Mouse (Mus musculus) MEL (cell line): ENCODE measurements around the gene Hipk3. TPM values are rescaled to one million over a fixed set of nuclear protein-coding genes. Genes with fewer than 3 reads are reported as not detected.
A peak's percentile ranks its signal among the peaks of the same experiment; 100 is the strongest.

Source experiments
- DNase-seq: peaks from one replicate; pipeline ENCODE4 v3.0.0; 2011; ENCODE audit warnings: low read depth, low spot score
- H3K27ac ChIP-seq: 2 replicates; pipeline ENCODE4 v1.5.1; 2012; ENCODE audit warnings: low read depth, mild to moderate bottlenecking, control low read depth, low read length, moderate library complexity; ENCODE audit not compliant: control insufficient read depth
- H3K27me3 ChIP-seq, 2 experiments: fragments of 150-350 bp in 1 of 2; sonication (generic) in 1 of 2; 2 replicates each; pipeline ENCODE4 v1.6.1; 2012; ENCODE audit warnings: low read length in 2 of 2, mild to moderate bottlenecking in 2 of 2, improper control_type of control experiment in 1 of 2, moderate library complexity in 1 of 2; ENCODE audit not compliant: insufficient read depth in 2 of 2, control insufficient read depth in 1 of 2
- H3K36me3 ChIP-seq, 2 experiments: 2 replicates each; pipeline ENCODE4 v1.6.1; 2012 to 2014; ENCODE audit warnings: low read length in 2 of 2, improper control_type of control experiment in 1 of 2, inconsistent platforms in 1 of 2, mild to moderate bottlenecking in 1 of 2; ENCODE audit not compliant: insufficient read depth in 2 of 2, control insufficient read depth in 1 of 2
- H3K4me1 ChIP-seq, 2 experiments: fragments of 150-350 bp in 1 of 2; sonication (generic) in 1 of 2; 2 replicates each; pipeline ENCODE4 v1.6.1; 2012; ENCODE audit warnings: low read length in 2 of 2, improper control_type of control experiment in 1 of 2, mild to moderate bottlenecking in 1 of 2; ENCODE audit not compliant: insufficient read depth in 2 of 2, control insufficient read depth in 1 of 2
- H3K4me3 ChIP-seq, 2 experiments: fragments of 150-350 bp in 1 of 2; sonication (generic) in 1 of 2; 2 replicates each; pipeline ENCODE4 v1.5.1; 2012; ENCODE audit warnings: low read depth in 2 of 2, low read length in 2 of 2, mild to moderate bottlenecking in 2 of 2, moderate library complexity in 2 of 2, control low read depth in 1 of 2, improper control_type of control experiment in 1 of 2; ENCODE audit not compliant: control insufficient read depth in 1 of 2, insufficient read depth in 1 of 2
- H3K79me2 ChIP-seq: 2 replicates; pipeline ENCODE4 v1.6.1; 2012; ENCODE audit warnings: mild to moderate bottlenecking, low read length, moderate library complexity; ENCODE audit not compliant: control insufficient read depth, poor library complexity, insufficient read depth
- H3K9ac ChIP-seq: 2 replicates; pipeline ENCODE4 v1.6.1; 2012; ENCODE audit warnings: low read depth, mild to moderate bottlenecking, control low read depth, low read length, moderate library complexity; ENCODE audit not compliant: control insufficient read depth, poor library complexity, severe bottlenecking
- H3K9me3 ChIP-seq: fragments of 150-350 bp; sonication (generic); replicated peaks from 2 replicates; pipeline ENCODE4 v1.6.1; 2012; ENCODE audit warnings: mild to moderate bottlenecking, low read length, improper control_type of control experiment, moderate library complexity; ENCODE audit not compliant: insufficient read depth
- CTCF ChIP-seq, 3 experiments: IDR thresholded peaks in 2 of 3; conservative IDR thresholded peaks in 1 of 3; 2 replicates each; pipeline ENCODE4 v1.5.1; 2011 to 2012; ENCODE audit warnings: low read length in 3 of 3, low read depth in 2 of 3, mild to moderate bottlenecking in 2 of 3, improper control_type of control experiment in 1 of 3, inconsistent platforms in 1 of 3, mixed read lengths in 1 of 3, moderate library complexity in 1 of 3; ENCODE audit not compliant: control insufficient read depth in 1 of 3, insufficient read depth in 1 of 3, poor library complexity in 1 of 3, severe bottlenecking in 1 of 3
- ELF1 ChIP-seq: IDR thresholded peaks from 2 replicates; pipeline ENCODE4 v1.6.1; 2014; ENCODE audit warnings: low read depth, mild to moderate bottlenecking, inconsistent platforms, low read length, improper control_type of control experiment, moderate library complexity
- GABPA ChIP-seq: IDR thresholded peaks from 2 replicates; pipeline ENCODE4 v1.6.1; 2012; ENCODE audit warnings: low read depth, mild to moderate bottlenecking, inconsistent platforms, low read length, improper control_type of control experiment, moderate library complexity
- HCFC1 ChIP-seq: IDR thresholded peaks from 2 replicates; pipeline ENCODE4 v1.6.1; 2012; ENCODE audit warnings: low read depth, mild to moderate bottlenecking, inconsistent platforms, low read length, improper control_type of control experiment, moderate library complexity
- JUND ChIP-seq: IDR thresholded peaks from 2 replicates; pipeline ENCODE4 v1.6.1; 2011; ENCODE audit warnings: low read depth, mild to moderate bottlenecking, improper control_type of control experiment, low read length
- KAT2A ChIP-seq: conservative IDR thresholded peaks from 2 replicates; pipeline ENCODE4 v1.6.1; 2012; ENCODE audit warnings: low read depth, low read length, improper control_type of control experiment, inconsistent platforms
- MAFK ChIP-seq: IDR thresholded peaks from 2 replicates; pipeline ENCODE4 v1.6.1; 2011; ENCODE audit warnings: low read depth, mild to moderate bottlenecking, low read length, improper control_type of control experiment, borderline replicate concordance
- MAX ChIP-seq: IDR thresholded peaks from 2 replicates; pipeline ENCODE4 v1.6.1; 2011; ENCODE audit warnings: low read length, improper control_type of control experiment
- MAZ ChIP-seq: IDR thresholded peaks from 2 replicates; pipeline ENCODE4 v1.6.1; 2012; ENCODE audit warnings: low read depth, mild to moderate bottlenecking, inconsistent platforms, low read length, improper control_type of control experiment
- MEF2A ChIP-seq: IDR thresholded peaks from 2 replicates; pipeline ENCODE4 v1.6.1; 2014; ENCODE audit warnings: low read depth, mild to moderate bottlenecking, inconsistent platforms, low read length, improper control_type of control experiment; ENCODE audit not compliant: poor library complexity, insufficient replicate concordance, severe bottlenecking; ENCODE audit errors: extremely low read depth
- MXI1 ChIP-seq: IDR thresholded peaks from 2 replicates; pipeline ENCODE4 v1.6.1; 2011; ENCODE audit warnings: mild to moderate bottlenecking, low read depth, low read length, improper control_type of control experiment
- MYB ChIP-seq: IDR thresholded peaks from 2 replicates; pipeline ENCODE4 v1.6.1; 2011; ENCODE audit warnings: mild to moderate bottlenecking, low read depth, low read length, improper control_type of control experiment
- MYC ChIP-seq: IDR thresholded peaks from 2 replicates; pipeline ENCODE4 v1.6.1; 2011; ENCODE audit warnings: low read depth, mild to moderate bottlenecking, low read length, improper control_type of control experiment, moderate library complexity
- NELFE ChIP-seq: IDR thresholded peaks from 2 replicates; pipeline ENCODE4 v1.6.1; 2011; ENCODE audit warnings: low read depth, low read length, improper control_type of control experiment
- NRF1 ChIP-seq: IDR thresholded peaks from 2 replicates; pipeline ENCODE4 v1.6.1; 2014; ENCODE audit warnings: low read depth, mild to moderate bottlenecking, inconsistent platforms, low read length, improper control_type of control experiment, moderate library complexity; ENCODE audit not compliant: poor library complexity, insufficient read depth, severe bottlenecking
- POLR2AphosphoS2 ChIP-seq: IDR thresholded peaks from 2 replicates; pipeline ENCODE4 v1.6.1; 2011; ENCODE audit warnings: low read length, improper control_type of control experiment
- RAD21 ChIP-seq: IDR thresholded peaks from 2 replicates; pipeline ENCODE4 v1.6.1; 2011; ENCODE audit warnings: mild to moderate bottlenecking, low read depth, low read length, improper control_type of control experiment
- SIN3A ChIP-seq: IDR thresholded peaks from 2 replicates; pipeline ENCODE4 v1.6.1; 2012; ENCODE audit warnings: low read length, improper control_type of control experiment, inconsistent platforms
- SMC3 ChIP-seq: IDR thresholded peaks from 2 replicates; pipeline ENCODE4 v1.6.1; 2011; ENCODE audit warnings: low read depth, low read length, improper control_type of control experiment
- ZC3H11A ChIP-seq: IDR thresholded peaks from 2 replicates; pipeline ENCODE4 v1.6.1; 2012; ENCODE audit warnings: low read depth, mild to moderate bottlenecking, inconsistent platforms, low read length, improper control_type of control experiment
- ZKSCAN1 ChIP-seq: IDR thresholded peaks from 2 replicates; pipeline ENCODE4 v1.6.1; 2012; ENCODE audit warnings: low read depth, mild to moderate bottlenecking, inconsistent platforms, low read length, improper control_type of control experiment, moderate library complexity
- ZNF384 ChIP-seq: IDR thresholded peaks from 2 replicates; pipeline ENCODE4 v1.6.1; 2012; ENCODE audit warnings: low read depth, mild to moderate bottlenecking, inconsistent platforms, low read length, improper control_type of control experiment
- polyA plus RNA-seq, 2 experiments: library from polyadenylated mRNA; stranded (reverse) in 1 of 2; unstranded in 1 of 2; fragments of >175 nt in 1 of 2; fragments of >200 nt in 1 of 2; gene quantifications; 2 replicates each; pipeline versions ENCODE4 v1.2.1 to v1.2.4; 2012; ENCODE audit warnings: low replicate concordance in 2 of 2, low read depth in 1 of 2; ENCODE audit not compliant: insufficient read length in 2 of 2, insufficient read depth in 1 of 2, missing spikeins in 1 of 2
- total RNA-seq: library from RNA; depleted of rRNA; stranded (reverse); fragments of 300-350 nt; gene quantifications from 2 replicates; pipeline ENCODE4 v1.2.3, GENCODE M21; 2012

Hipk3 gene
- total and polyA plus RNA-seq, 3 experiments = 11.9 to 19.4 (median 17.0) TPM

DNA sequence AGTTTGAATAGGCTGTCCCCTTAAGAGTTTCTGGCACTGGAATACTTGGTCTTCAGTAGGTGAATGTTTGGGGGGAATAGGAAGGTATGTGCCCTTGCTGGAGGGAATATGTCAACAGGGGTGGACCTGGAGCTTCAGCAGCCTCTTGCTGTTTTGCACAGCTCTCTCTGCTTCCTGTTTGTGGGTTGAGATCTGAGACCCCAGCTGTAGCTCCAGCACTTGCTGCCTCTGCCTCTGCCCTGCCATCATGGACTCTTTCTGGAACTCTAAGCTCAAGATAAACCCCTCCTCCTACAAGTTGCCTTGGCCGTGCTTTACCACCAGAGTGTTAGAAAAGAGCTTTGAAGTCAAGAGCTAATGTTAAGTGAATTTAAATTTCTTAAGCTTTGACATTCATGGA, 48.2 kb downstream of the Hipk3 start:
- Histone ChIP-seq H3K79me2 (peaks cover 7% of the 10 kb centered on the region; the same call in 1 of the 2 replicates), H3K27me3 (no peaks in the 10 kb centered on the region), H3K27ac (no peak overlapping the region), H3K9ac (no peak overlapping the region), H3K4me1 (no peaks in the 10 kb centered on the region), H3K4me3 (no peak overlapping the region), H3K36me3 (peaks cover 0 to 2% of the 10 kb centered on the region in 2 experiments; a peak in 1 of 4 replicates)
- DNase-seq = no peak
- TF ChIP-seq SIN3A (no peak), MAZ (no peak), HCFC1 (no peak), KAT2A (no peak), GABPA (no peak), ZNF384 (no peak), ZKSCAN1 (no peak), MYB (no peak), MEF2A (no peak), NRF1 (no peak), NELFE (no peak), POLR2AphosphoS2 (no peak), JUND (no peak)
- TF ChIP-seq, all 39 proteins: peak for 0
- no peaks in the 10 kb centered on the region for H3K9me3 ChIP-seq

DNA sequence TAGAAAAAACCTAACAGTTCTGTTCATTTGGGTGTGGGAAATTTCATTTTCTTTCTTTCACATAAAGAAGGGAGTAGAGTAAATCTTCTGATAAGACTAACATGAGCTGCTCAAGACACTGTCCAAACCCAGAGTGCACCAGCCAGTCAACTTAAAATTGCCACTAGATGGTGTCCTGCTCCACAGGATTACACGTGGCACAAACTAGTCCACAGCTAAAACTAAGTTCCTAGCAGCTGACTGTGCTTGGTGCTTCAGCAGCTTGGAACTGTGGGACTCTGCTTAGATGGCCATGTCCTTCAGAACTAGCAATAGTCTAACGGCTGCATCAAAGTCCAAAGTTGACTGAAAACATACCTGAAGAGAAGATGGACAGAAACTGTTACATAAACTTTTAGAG, 49.5 kb downstream of the Hipk3 start:
- H3K9me3 ChIP-seq = no peaks in the 10 kb centered on the region
- H3K4me3 ChIP-seq = no peak overlapping the region
- H3K36me3 ChIP-seq = peaks cover 0 to 5% of the 10 kb centered on the region in 2 experiments; a peak in 2 of 4 replicates
- no peaks in the 10 kb centered on the region for H3K27me3 ChIP-seq
- H3K79me2 ChIP-seq = peaks cover 4% of the 10 kb centered on the region; the same call in 1 of the 2 replicates
- DNase-seq = peak; percentile 75
- peak; percentile 48; the same call in 1 of the 2 replicates for TF ChIP-seq MAX
- peak; percentile 77 for TF ChIP-seq SMC3
- TF ChIP-seq MXI1 = 0 out of 2 replicates have a peak, but pooled peaks have one; percentile 31
- no peak for TF ChIP-seq MAFK
- peak; percentile 40 to 85 (median 56) for TF ChIP-seq CTCF (IDR thresholded peaks at IDR 0.05 in 2 of 3, conservative IDR thresholded peaks at IDR 0.05 in 1 of 3; ENCODE audit: control insufficient read depth in 1 of 3, insufficient read depth in 1 of 3, low read depth in 2 of 3, low read length in 3 of 3, poor library complexity in 1 of 3, severe bottlenecking in 1 of 3)
- peak; percentile 81 for TF ChIP-seq MYC
- no peak for TF ChIP-seq ELF1
- TF ChIP-seq ZC3H11A = peak; percentile 60
- TF ChIP-seq RAD21 = peak; percentile 83
- TF ChIP-seq, all 39 proteins: peak for 7
- no peak overlapping the region for H3K9ac ChIP-seq
- no peaks in the 10 kb centered on the region for H3K4me1 ChIP-seq
- H3K27ac ChIP-seq = no peak overlapping the region
